Mouse (Mus musculus) ovary, postnatal 10 days (tissue): Measurements from ENCODE around the gene Prl3c1.
"Not testable (repeated sequence)": the region's sequence is repeated elsewhere in the genome, so short reads cannot be mapped to it uniquely, and the experiment has no call there.

Experiments
- DNase-seq: peaks from one replicate; pipeline ENCODE4 v3.0.0; 2022; ENCODE audit warnings: low spot score

Gene Prl3c1

GRCm38 (mm10) chr13:27196359-27196758 is at the start of gene Prl3c1:
Prl3c1 (plus strand) TSS chr13:27196659.
- no peak for DNase-seq

DNA sequence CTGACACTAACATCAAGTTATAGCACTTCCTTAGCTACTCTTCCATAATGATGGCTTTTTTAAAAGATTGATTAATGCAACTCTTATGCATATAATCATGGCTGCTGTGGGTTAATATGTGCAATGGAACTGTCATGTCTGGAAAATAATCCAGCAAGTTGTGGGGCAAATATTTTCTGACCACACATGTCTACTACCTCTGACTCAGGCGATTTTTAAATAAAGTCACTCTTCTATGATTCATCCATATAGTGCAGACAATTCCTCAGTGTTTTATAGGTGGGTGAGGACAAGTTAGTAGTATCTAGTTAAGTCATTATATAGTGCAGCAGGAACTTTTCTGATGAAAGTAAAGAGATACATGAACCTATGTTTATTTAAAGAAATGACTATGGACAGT is 48.2 kb upstream of the Prl3c1 start:
- DNase-seq = no peak

DNA sequence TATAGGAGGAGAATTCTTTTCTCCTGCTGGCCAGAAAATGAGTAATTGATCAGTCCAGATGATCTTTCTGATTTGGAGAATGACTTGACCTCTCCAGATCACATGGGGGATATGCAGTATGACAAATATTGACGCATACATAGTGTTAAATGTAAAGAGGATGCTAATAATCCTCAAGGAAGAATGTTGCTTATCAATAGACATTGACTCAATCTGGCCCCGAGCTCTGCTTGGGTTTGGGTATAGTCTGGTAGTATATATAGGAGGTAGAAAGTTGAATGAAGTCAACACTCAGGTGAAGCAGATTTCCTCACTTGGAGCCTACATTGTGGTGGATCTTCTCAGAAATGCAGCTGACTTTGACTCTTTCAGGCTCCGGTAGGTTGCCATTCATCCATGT is 40.0 kb upstream of the Prl3c1 start, which contains the start of gene Prl3d3:
Prl3d3 (plus strand) TSS at position 301 of the 400 bp plus-strand sequence.
- not testable (repeated sequence) for DNase-seq

GRCm38 (mm10) chr13:27241547-27241946 is 45.1 kb downstream of the Prl3c1 start, which contains the start of gene Prl3b1:
Prl3b1 (plus strand) TSS chr13:27241847.
- DNase-seq = no peak
